Comparison of ENCODE assay signal across 26 mouse cellular contexts in the genomic region with DNA sequence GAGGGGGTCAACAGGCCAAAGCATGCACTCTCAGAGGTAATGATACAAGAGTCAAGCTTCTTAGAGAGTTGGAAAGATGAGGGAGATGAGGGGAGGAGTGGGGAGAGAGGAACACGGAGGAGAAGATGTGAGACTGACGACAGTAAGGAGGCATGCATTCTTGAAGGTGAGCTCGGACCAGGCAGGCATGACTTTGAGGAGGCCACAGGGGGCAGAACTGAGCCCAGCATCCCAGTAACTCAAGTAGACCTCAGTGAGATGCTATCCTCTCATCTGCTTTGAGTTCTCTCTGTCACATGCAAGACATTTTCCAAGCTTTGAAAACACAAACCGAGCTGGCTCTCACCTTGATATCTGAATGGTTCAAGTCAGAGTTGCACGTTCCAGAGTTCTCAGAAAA.
A peak's percentile ranks its signal among the peaks of the same experiment; 100 is the strongest.
DNase-seq lines count a peak whose midpoint lies in the region; ATAC-seq and TF ChIP-seq lines count a peak whose summit lies in the region.
"Had no signal": no experiment of that assay in that cellular context is flagged by ENCODE, and none has a peak within 500 bp of the region (broad histone marks: within the 10 kb centered on the region; RNA-seq: fewer than 3 reads in every experiment).

No protein-coding gene starts in this region.

- H3K9me3 ChIP-seq in hindbrain, postnatal 0 days (ENCODE audit: low read length) = no peaks in the 10 kb centered on the region
- no peaks in the 10 kb centered on the region for H3K9me3 ChIP-seq in hindbrain, embryonic 13.5 days
- H3K9me3 ChIP-seq: embryonic facial prominence, embryonic 13.5 days; hindbrain, embryonic 12.5 days; intestine, embryonic 15.5 days; kidney, embryonic 15.5 days; neural tube, embryonic 15.5 days had no signal

- no peaks in the 10 kb centered on the region for H3K27me3 ChIP-seq in hindbrain, postnatal 0 days (ENCODE audit: insufficient read depth, low read length)
- no peaks in the 10 kb centered on the region for H3K27me3 ChIP-seq in hindbrain, embryonic 13.5 days
- H3K27me3 ChIP-seq in splenic B cell, adult 2 months (ENCODE audit: control insufficient read depth, insufficient read depth, low read length, poor library complexity, severe bottlenecking) = no peaks in the 10 kb centered on the region
- H3K27me3 ChIP-seq: embryonic facial prominence, embryonic 13.5 days; hindbrain, embryonic 12.5 days; intestine, embryonic 15.5 days; kidney, embryonic 15.5 days; neural tube, embryonic 15.5 days; Patski had no signal

- H3K4me2 ChIP-seq in hindbrain, postnatal 0 days (ENCODE audit: low read depth, low read length) = no peak overlapping the region
- H3K4me2 ChIP-seq in hindbrain, embryonic 13.5 days = no peak overlapping the region
- H3K4me2 ChIP-seq: embryonic facial prominence, embryonic 13.5 days; heart, embryonic 11.5 days; hindbrain, embryonic 12.5 days; intestine, embryonic 15.5 days; kidney, embryonic 15.5 days; liver, embryonic 11.5 days; lung, embryonic 14.5 days; neural tube, embryonic 15.5 days had no signal

- no peaks in the 10 kb centered on the region for H3K36me3 ChIP-seq in hindbrain, postnatal 0 days (ENCODE audit: insufficient read depth, low read length)
- H3K36me3 ChIP-seq in hindbrain, embryonic 13.5 days = no peaks in the 10 kb centered on the region
- H3K36me3 ChIP-seq in splenic B cell, adult 2 months (ENCODE audit: control insufficient read depth, insufficient read depth, low read length, poor library complexity, severe bottlenecking) = peaks cover 2% of the 10 kb centered on the region; the same call in 1 of the 2 replicates
- H3K36me3 ChIP-seq: embryonic facial prominence, embryonic 13.5 days; hindbrain, embryonic 12.5 days; intestine, embryonic 15.5 days; kidney, embryonic 15.5 days; neural tube, embryonic 15.5 days had no signal

- peaks cover 9% of the 10 kb centered on the region; the same call in 1 of the 2 replicates for H3K4me1 ChIP-seq in hindbrain, postnatal 0 days (ENCODE audit: insufficient read depth, low read length)
- no peaks in the 10 kb centered on the region for H3K4me1 ChIP-seq in hindbrain, embryonic 13.5 days (replicated peaks)
- H3K4me1 ChIP-seq: hindbrain, embryonic 12.5 days had no signal

- no peak overlapping the region for H3K27ac ChIP-seq in hindbrain, postnatal 0 days
- H3K27ac ChIP-seq in hindbrain, embryonic 13.5 days = no peak overlapping the region
- H3K27ac ChIP-seq: embryonic facial prominence, embryonic 13.5 days; hindbrain, embryonic 12.5 days; intestine, embryonic 15.5 days; left cerebral cortex, adult 2 months; macrophage; neural tube, embryonic 15.5 days had no signal

- H3K9ac ChIP-seq in hindbrain, postnatal 0 days (replicated peaks; ENCODE audit: low read length) = no peak overlapping the region
- H3K9ac ChIP-seq in hindbrain, embryonic 13.5 days = no peak overlapping the region
- H3K9ac ChIP-seq: embryonic facial prominence, embryonic 13.5 days; hindbrain, embryonic 12.5 days; intestine, embryonic 15.5 days; kidney, embryonic 15.5 days; lung, embryonic 14.5 days; neural tube, embryonic 15.5 days had no signal

- TF ChIP-seq CTCF in hindbrain, postnatal 0 days (IDR thresholded peaks at IDR 0.05; ENCODE audit: low read depth) = 0 out of 2 replicates have a peak, but pooled peaks have one; percentile 14

- DNase-seq in hindbrain, postnatal 0 days (ENCODE audit: low spot score) = no peak
- peak; percentile 26 for DNase-seq in thymus, postnatal 0 days (ENCODE audit: low spot score)
- DNase-seq in thymus, adult 18-20 months = no peak
- peak; percentile 46 for DNase-seq in T-cell, adult 2 months (ENCODE audit: low spot score)
- DNase-seq in splenic B cell, adult 2 months (ENCODE audit: low read depth, low spot score) = peak; percentile 26
- DNase-seq in urinary bladder, postnatal 14 days (ENCODE audit: low spot score) = no peak
- DNase-seq in layer of hippocampus, adult 18-20 months (ENCODE audit: low spot score in 2 of 2) = no peak
- DNase-seq: adrenal gland, postnatal 10 days; cerebellum, postnatal 10 days; gastrocnemius, postnatal 36 days; heart, postnatal 14 days; lung, embryonic 14.5 days; midbrain, embryonic 14.5 days; right cerebral cortex, postnatal 14 days had no signal

- no peak overlapping the region for H3K4me3 ChIP-seq in hindbrain, postnatal 0 days (ENCODE audit: low read length)
- no peak overlapping the region for H3K4me3 ChIP-seq in hindbrain, embryonic 13.5 days
- H3K4me3 ChIP-seq: embryonic facial prominence, embryonic 13.5 days; hindbrain, embryonic 12.5 days; intestine, embryonic 15.5 days; kidney, embryonic 15.5 days; left cerebral cortex, adult 2 months; neural tube, embryonic 15.5 days had no signal

- 84% methylated on average over 5 of the region's 5 CpGs for WGBS in hindbrain, postnatal 0 days
- 83% methylated on average over 5 of the region's 5 CpGs for WGBS in hindbrain, embryonic 13.5 days

- no peak for ATAC-seq in hindbrain, postnatal 0 days
- no peak for ATAC-seq in hindbrain, embryonic 13.5 days (ENCODE audit: low FRiP score)
- ATAC-seq: forebrain, embryonic 14.5 days; intestine, embryonic 15.5 days; Patski had no signal

Comparison
In these comparisons a context has a peak if more than half of its experiments do, and no peak if none do; other contexts are left out.
1. DNase-seq: peak in thymus, postnatal 0 days (single experiment), T-cell, adult 2 months (single experiment) and splenic B cell, adult 2 months (single experiment); none in hindbrain, postnatal 0 days (single experiment), thymus, adult 18-20 months (0 of 2), urinary bladder, postnatal 14 days (single experiment) and layer of hippocampus, adult 18-20 months (0 of 2).